Mouse (Mus musculus): ENCODE measurements around the gene Abca14. TPM values are rescaled to one million over a fixed set of nuclear protein-coding genes. Genes with fewer than 3 reads are reported as not detected.

Gene Abca14
- total and polyA plus RNA-seq, 3 experiments: not detected

DNA sequence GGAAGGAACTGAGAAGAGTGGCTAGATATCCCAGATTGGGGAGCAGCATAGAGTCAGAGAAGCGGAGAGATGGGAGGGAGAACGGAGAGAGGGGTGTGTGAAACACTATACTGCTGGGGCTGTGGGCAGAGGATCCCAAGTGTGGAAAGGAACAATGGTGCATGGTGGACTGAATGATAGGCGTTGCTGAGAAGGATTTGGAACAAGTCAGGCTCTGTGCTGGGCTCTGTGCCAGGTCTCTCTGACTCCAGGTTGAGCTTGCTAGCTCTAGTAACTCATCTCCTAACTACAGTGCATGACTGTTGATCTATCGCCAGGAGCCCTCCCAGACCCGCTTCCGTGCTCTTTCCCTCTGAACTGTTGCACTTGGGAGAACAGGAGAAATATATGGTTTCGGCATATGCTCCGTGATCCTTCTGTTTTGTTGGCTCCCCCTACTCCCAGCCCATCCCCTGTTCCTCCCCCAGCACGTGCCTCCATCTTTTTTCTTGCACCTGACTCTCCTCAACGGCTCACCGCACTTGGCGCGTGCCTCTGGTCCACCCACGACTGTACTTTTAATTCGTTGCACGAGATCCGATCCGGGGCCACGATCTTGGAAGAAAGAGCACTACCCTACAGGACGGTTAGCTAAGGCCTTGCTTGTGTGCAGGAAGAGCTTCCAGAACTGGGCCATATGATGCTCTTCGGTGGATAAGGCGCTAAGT lies 124.5 kb downstream of the Abca14 start, which contains the start of gene Abca15:
Gene Abca15, plus strand, starts transcription at position 584 of the 707 bp plus-strand sequence.
- no peaks in the 10 kb centered on the region for H3K9me3 ChIP-seq (replicated peaks; ENCODE audit: low read length)
- no peaks in the 10 kb centered on the region for H3K36me3 ChIP-seq (replicated peaks in 1 of 2; ENCODE audit: control insufficient read depth in 1 of 2, insufficient read depth in 1 of 2, low read length in 1 of 2)
- no peak within 1 kb of the TSS for H3K4me2 ChIP-seq (ENCODE audit: insufficient read depth, low read depth, poor library complexity, severe bottlenecking)
- in situ Hi-C loops (cut with MboI; ENCODE audit: low pct_ligation_motif_present, low pct_unique_long_range_greater_than_20kb, low sequenced_read_pairs): loop anchor here (10.0 kb wide), 1 partner anchor 203 kb away; no protein-coding TSS in a partner anchor
- no peaks in the 10 kb centered on the region for H3K79me2 ChIP-seq (replicated peaks; ENCODE audit: control insufficient read depth, extremely low read depth, insufficient read depth, poor library complexity, severe bottlenecking)
- no peak within 1 kb of the TSS for H3K27ac ChIP-seq (ENCODE audit: insufficient read depth, low read depth)
- no peak within 1 kb of the TSS for H3K4me3 ChIP-seq (replicated peaks in 1 of 3; ENCODE audit: low read depth in 2 of 3, low read length in 2 of 3, poor library complexity in 1 of 3)
- peaks cover 6% of the 10 kb centered on the region for H3K27me3 ChIP-seq (replicated peaks)
- TF ChIP-seq NRF1 (IDR thresholded peaks at IDR 0.05; ENCODE audit: low read depth, low read length) (no peak), ETS1 (conservative IDR thresholded peaks at IDR 0.05; ENCODE audit: low read depth, low read length) (no peak)
- DNase-seq (ENCODE audit: extremely low read depth): no peak
- no peaks in the 10 kb centered on the region for H3K4me1 ChIP-seq (ENCODE audit: control insufficient read depth in 1 of 2, insufficient read depth in 2 of 2)
- dilution Hi-C loops (cut with MboI; ENCODE audit: extremely low pct_ligation_motif_present, extremely low pct_unique_long_range_greater_than_20kb, low sequenced_read_pairs): no loop called here
- H3K9ac ChIP-seq (ENCODE audit: insufficient read depth, low read depth): no peak within 1 kb of the TSS

DNA sequence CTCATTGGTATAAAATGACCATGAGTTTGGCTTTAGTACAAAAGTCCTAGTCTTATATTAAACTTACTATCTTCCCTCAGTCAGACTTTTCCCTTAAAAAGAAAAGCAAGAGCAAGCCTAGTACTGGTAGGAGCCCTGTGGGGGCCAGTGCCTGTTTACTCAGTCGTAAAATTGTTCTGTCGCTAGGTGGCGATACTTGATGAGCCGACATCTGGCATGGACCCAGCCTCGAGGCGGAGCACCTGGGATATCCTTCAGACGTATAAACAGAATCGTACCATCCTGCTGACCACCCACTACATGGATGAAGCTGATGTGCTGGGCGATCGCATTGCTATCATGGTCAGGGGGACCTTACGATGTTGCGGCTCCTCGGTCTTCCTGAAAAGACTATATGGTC lies 157.4 kb downstream of the Abca14 start:
- no peak for TF ChIP-seq RCOR1 (conservative IDR thresholded peaks at IDR 0.05; ENCODE audit: low read depth, low read length)
- no peak for TF ChIP-seq TBP (conservative IDR thresholded peaks at IDR 0.05; ENCODE audit: low read depth, low read length)
- no peak for TF ChIP-seq POLR2A (IDR thresholded peaks at IDR 0.05; ENCODE audit: low read depth, low read length)
- TF ChIP-seq CHD1 (IDR thresholded peaks at IDR 0.05; ENCODE audit: low read depth, low read length): no peak
- TF ChIP-seq ZC3H11A (IDR thresholded peaks at IDR 0.05; ENCODE audit: low read depth, low read length): no peak
- no peak for TF ChIP-seq HCFC1 (IDR thresholded peaks at IDR 0.05; ENCODE audit: low read depth, low read length)
- no peak for TF ChIP-seq USF1 (IDR thresholded peaks at IDR 0.05; ENCODE audit: low read depth, low read length)
- no peak for TF ChIP-seq PAX5 (IDR thresholded peaks at IDR 0.05; ENCODE audit: low read length)
- TF ChIP-seq ELF1 (IDR thresholded peaks at IDR 0.05; ENCODE audit: low read depth, low read length): no peak
- TF ChIP-seq CHD2 (IDR thresholded peaks at IDR 0.05; ENCODE audit: low read length): no peak
- TF ChIP-seq SIN3A (IDR thresholded peaks at IDR 0.05; ENCODE audit: low read length): no peak
- peak; percentile 36 to 70 for TF ChIP-seq CTCF (conservative IDR thresholded peaks at IDR 0.05 in 1 of 2, IDR thresholded peaks at IDR 0.05 in 1 of 2; ENCODE audit: low read depth in 2 of 2, low read length in 2 of 2)
- peak; percentile 41 for TF ChIP-seq SMC3 (IDR thresholded peaks at IDR 0.05; ENCODE audit: low read depth, low read length)
- TF ChIP-seq RAD21 (IDR thresholded peaks at IDR 0.05; ENCODE audit: low read depth, low read length): peak; percentile 49
- TF ChIP-seq NRF1 (IDR thresholded peaks at IDR 0.05; ENCODE audit: low read depth, low read length): no peak
- in situ Hi-C loops (cut with MboI; ENCODE audit: low pct_ligation_motif_present, low pct_unique_long_range_greater_than_20kb, low sequenced_read_pairs): no loop called here
- H3K9me3 ChIP-seq (replicated peaks; ENCODE audit: low read length): no peaks in the 10 kb centered on the region
- peaks cover 5% of the 10 kb centered on the region for H3K27me3 ChIP-seq (replicated peaks)
- no peaks in the 10 kb centered on the region for H3K36me3 ChIP-seq (replicated peaks in 1 of 2; ENCODE audit: control insufficient read depth in 1 of 2, insufficient read depth in 1 of 2, low read length in 1 of 2)
- dilution Hi-C loops (cut with MboI; ENCODE audit: extremely low pct_ligation_motif_present, extremely low pct_unique_long_range_greater_than_20kb, low sequenced_read_pairs): no loop called here
- H3K4me3 ChIP-seq (replicated peaks in 1 of 3; ENCODE audit: low read depth in 2 of 3, low read length in 2 of 3, poor library complexity in 1 of 3): no peak overlapping the region
- peak; percentile 58 for DNase-seq (ENCODE audit: extremely low read depth)
- no peak overlapping the region for H3K4me2 ChIP-seq (ENCODE audit: insufficient read depth, low read depth, poor library complexity, severe bottlenecking)
- peaks cover 0 to 2% of the 10 kb centered on the region in 2 experiments; a peak in 1 of 4 replicates for H3K4me1 ChIP-seq (ENCODE audit: control insufficient read depth in 1 of 2, insufficient read depth in 2 of 2)
- H3K9ac ChIP-seq (ENCODE audit: insufficient read depth, low read depth): no peak overlapping the region
- H3K79me2 ChIP-seq (replicated peaks; ENCODE audit: control insufficient read depth, extremely low read depth, insufficient read depth, poor library complexity, severe bottlenecking): no peaks in the 10 kb centered on the region
- H3K27ac ChIP-seq (ENCODE audit: insufficient read depth, low read depth): no peak overlapping the region

Other genes with a start within 250 kb of the Abca14 start
- not detected in 2 replicates for gene Dnah3, start 108.7 kb upstream of the Abca14 start, total RNA-seq (2012; rRNA removed)
- gene Dnah3, start 108.7 kb upstream of the Abca14 start, total RNA-seq (2014; rRNA removed): not detected in 2 replicates
- not detected in 2 replicates for gene Dnah3, start 108.7 kb upstream of the Abca14 start, polyA plus RNA-seq (2012; ENCODE audit: insufficient read length, low read depth)
- not detected in 2 replicates for gene Tmem159, start 101.6 kb upstream of the Abca14 start, total RNA-seq (2012; rRNA removed)
- gene Tmem159, start 101.6 kb upstream of the Abca14 start, total RNA-seq (2014; rRNA removed): not detected in 2 replicates
- gene Tmem159, start 101.6 kb upstream of the Abca14 start, polyA plus RNA-seq (2012; ENCODE audit: insufficient read length, low read depth): not detected in 2 replicates
- gene Zp2, start 58.7 kb upstream of the Abca14 start, total RNA-seq (2012; rRNA removed): 0.04 TPM in 1 of 2 replicates, not detected in the other
- gene Zp2, start 58.7 kb upstream of the Abca14 start, total RNA-seq (2014; rRNA removed): not detected in 2 replicates
- gene Zp2, start 58.7 kb upstream of the Abca14 start, polyA plus RNA-seq (2012; ENCODE audit: insufficient read length, low read depth): not detected in 2 replicates
- gene Anks4b, start 30.1 kb upstream of the Abca14 start, total RNA-seq (2012; rRNA removed): not detected in 2 replicates
- not detected in 2 replicates for gene Anks4b, start 30.1 kb upstream of the Abca14 start, total RNA-seq (2014; rRNA removed)
- gene Anks4b, start 30.1 kb upstream of the Abca14 start, polyA plus RNA-seq (2012; ENCODE audit: insufficient read length, low read depth): not detected in 2 replicates
- gene Crym, start 1.9 kb upstream of the Abca14 start, total RNA-seq (2012; rRNA removed): not detected in 2 replicates
- gene Crym, start 1.9 kb upstream of the Abca14 start, total RNA-seq (2014; rRNA removed): not detected in 2 replicates
- gene Crym, start 1.9 kb upstream of the Abca14 start, polyA plus RNA-seq (2012; ENCODE audit: insufficient read length, low read depth): not detected in 2 replicates
- not detected in 2 replicates for gene Abca15, start 124.7 kb downstream of the Abca14 start, total RNA-seq (2012; rRNA removed)
- gene Abca15, start 124.7 kb downstream of the Abca14 start, total RNA-seq (2014; rRNA removed): not detected in 2 replicates
- not detected in 2 replicates for gene Abca15, start 124.7 kb downstream of the Abca14 start, polyA plus RNA-seq (2012; ENCODE audit: insufficient read length, low read depth)
- gene Abca16, start 205.7 kb downstream of the Abca14 start, total RNA-seq (2012; rRNA removed): not detected in 2 replicates
- gene Abca16, start 205.7 kb downstream of the Abca14 start, total RNA-seq (2014; rRNA removed): not detected in 2 replicates
- not detected in 2 replicates for gene Abca16, start 205.7 kb downstream of the Abca14 start, polyA plus RNA-seq (2012; ENCODE audit: insufficient read length, low read depth)

Data from CH12.LX (cell line).